Mouse (Mus musculus): ENCODE results near the gene Klf16. TPM values are rescaled to one million over a fixed set of nuclear protein-coding genes. Genes with fewer than 3 reads are reported as not detected.

The Klf16 gene
- total and polyA plus RNA-seq, 2 experiments from 2014 or later = 8.6 to 16.6 TPM

GRCm38 (mm10) chr10:80547539-80547938 is 29.6 kb downstream of the Klf16 start:
- H3K9ac ChIP-seq (replicated peaks; ENCODE audit: low read length) = no peak overlapping the region
- no peak overlapping the region for H3K27ac ChIP-seq
- no peaks in the 10 kb centered on the region for H3K9me3 ChIP-seq (ENCODE audit: low read length)
- no peaks in the 10 kb centered on the region for H3K4me1 ChIP-seq (ENCODE audit: insufficient read depth, low read length)
- ATAC-seq (no peak), DNase-seq (ENCODE audit: low spot score) (no peak)
- H3K4me2 ChIP-seq (ENCODE audit: low read depth, low read length) = no peak overlapping the region
- no peak for TF ChIP-seq CTCF (IDR thresholded peaks at IDR 0.05; ENCODE audit: low read depth)
- H3K36me3 ChIP-seq (ENCODE audit: insufficient read depth, low read length) = peaks cover 67% of the 10 kb centered on the region
- H3K4me3 ChIP-seq (ENCODE audit: low read length) = no peak overlapping the region
- 88% methylated on average over 15 of the region's 15 CpGs for WGBS
- H3K27me3 ChIP-seq (ENCODE audit: insufficient read depth, low read length) = no peaks in the 10 kb centered on the region

- Histone ChIP-seq H3K27ac (no peak overlapping the region), H3K9me3 (ENCODE audit: low read length) (no peaks in the 10 kb centered on the region), H3K27me3 (ENCODE audit: insufficient read depth, low read length) (no peaks in the 10 kb centered on the region), H3K4me1 (ENCODE audit: insufficient read depth, low read length) (no peaks in the 10 kb centered on the region), H3K4me3 (ENCODE audit: low read length) (no peak overlapping the region), H3K9ac (replicated peaks; ENCODE audit: low read length) (no peak overlapping the region), H3K36me3 (ENCODE audit: insufficient read depth, low read length) (peaks cover 72% of the 10 kb centered on the region), H3K4me2 (ENCODE audit: low read depth, low read length) (no peak overlapping the region)
- ATAC-seq (no peak), DNase-seq (ENCODE audit: low spot score) (no peak)
- 92% methylated on average over 4 of the region's 4 CpGs for WGBS
- no peak for TF ChIP-seq CTCF (IDR thresholded peaks at IDR 0.05; ENCODE audit: low read depth)
Observed at GRCm38 (mm10) chr10:80546945-80547344, 30.2 kb downstream of the Klf16 start.

GRCm38 (mm10) chr10:80545590-80545989 is 31.5 kb downstream of the Klf16 start:
- WGBS = 92% methylated on average over 8 of the region's 8 CpGs
- H3K4me3 ChIP-seq (ENCODE audit: low read length) = no peak overlapping the region
- no peak overlapping the region for H3K4me2 ChIP-seq (ENCODE audit: low read depth, low read length)
- no peaks in the 10 kb centered on the region for H3K9me3 ChIP-seq (ENCODE audit: low read length)
- no peak for TF ChIP-seq CTCF (IDR thresholded peaks at IDR 0.05; ENCODE audit: low read depth)
- no peak for DNase-seq (ENCODE audit: low spot score)
- H3K27me3 ChIP-seq (ENCODE audit: insufficient read depth, low read length) = no peaks in the 10 kb centered on the region
- H3K4me1 ChIP-seq (ENCODE audit: insufficient read depth, low read length) = no peaks in the 10 kb centered on the region
- no peak for ATAC-seq
- H3K36me3 ChIP-seq (ENCODE audit: insufficient read depth, low read length) = peaks cover 84% of the 10 kb centered on the region
- H3K27ac ChIP-seq = no peak overlapping the region
- no peak overlapping the region for H3K9ac ChIP-seq (replicated peaks; ENCODE audit: low read length)

- Histone ChIP-seq H3K9ac (replicated peaks; ENCODE audit: low read length) (no peak overlapping the region), H3K4me1 (ENCODE audit: insufficient read depth, low read length) (no peaks in the 10 kb centered on the region), H3K4me3 (ENCODE audit: low read length) (no peak overlapping the region), H3K9me3 (ENCODE audit: low read length) (no peaks in the 10 kb centered on the region), H3K27ac (no peak overlapping the region), H3K36me3 (ENCODE audit: insufficient read depth, low read length) (peaks cover 69% of the 10 kb centered on the region), H3K4me2 (ENCODE audit: low read depth, low read length) (no peak overlapping the region), H3K27me3 (ENCODE audit: insufficient read depth, low read length) (no peaks in the 10 kb centered on the region)
- no peak for TF ChIP-seq CTCF (IDR thresholded peaks at IDR 0.05; ENCODE audit: low read depth)
- DNase-seq (ENCODE audit: low spot score) (no peak), ATAC-seq (no peak)
- 95% methylated on average over 14 of the region's 14 CpGs for WGBS
Observed at GRCm38 (mm10) chr10:80543873-80544272, 33.2 kb downstream of the Klf16 start.

- no peak overlapping the region for H3K4me3 ChIP-seq (ENCODE audit: low read length)
- H3K9me3 ChIP-seq (ENCODE audit: low read length) = no peaks in the 10 kb centered on the region
- TF ChIP-seq CTCF (IDR thresholded peaks at IDR 0.05; ENCODE audit: low read depth) = no peak
- ATAC-seq (no peak), DNase-seq (ENCODE audit: low spot score) (no peak)
- WGBS = 48% methylated on average over 5 of the region's 5 CpGs
- H3K4me1 ChIP-seq (ENCODE audit: insufficient read depth, low read length) = no peaks in the 10 kb centered on the region
- H3K27ac ChIP-seq = no peak overlapping the region
- H3K9ac ChIP-seq (replicated peaks; ENCODE audit: low read length) = no peak overlapping the region
- H3K27me3 ChIP-seq (ENCODE audit: insufficient read depth, low read length) = peaks cover 12% of the 10 kb centered on the region; the same call in 1 of the 2 replicates
- peaks cover 36% of the 10 kb centered on the region for H3K36me3 ChIP-seq (ENCODE audit: insufficient read depth, low read length)
- no peak overlapping the region for H3K4me2 ChIP-seq (ENCODE audit: low read depth, low read length)
Observed at GRCm38 (mm10) chr10:80539493-80539892, 37.6 kb downstream of the Klf16 start.

GRCm38 (mm10) chr10:80538710-80539394 is 38.3 kb downstream of the Klf16 start, which contains the start of gene Atp8b3:
Gene Atp8b3 (minus strand): TSS chr10:80539124.
- H3K27me3 ChIP-seq (ENCODE audit: insufficient read depth, low read length) = peaks cover 12% of the 10 kb centered on the region; the same call in 1 of the 2 replicates
- ATAC-seq = peak; percentile 76
- TF ChIP-seq CTCF (IDR thresholded peaks at IDR 0.05; ENCODE audit: low read depth) = peak; percentile 39; the same call in 1 of the 2 replicates

GRCm38 (mm10) chr10:80538180-80538579 is 38.9 kb downstream of the Klf16 start:
- no peaks in the 10 kb centered on the region for H3K9me3 ChIP-seq (ENCODE audit: low read length)
- peaks cover 12% of the 10 kb centered on the region; the same call in 1 of the 2 replicates for H3K27me3 ChIP-seq (ENCODE audit: insufficient read depth, low read length)
- H3K4me1 ChIP-seq (ENCODE audit: insufficient read depth, low read length) = no peaks in the 10 kb centered on the region
- peaks cover 23% of the 10 kb centered on the region for H3K36me3 ChIP-seq (ENCODE audit: insufficient read depth, low read length)
- 64% methylated on average over 5 of the region's 5 CpGs for WGBS
- no peak overlapping the region for H3K27ac ChIP-seq
- no peak for DNase-seq (ENCODE audit: low spot score)
- no peak overlapping the region for H3K4me2 ChIP-seq (ENCODE audit: low read depth, low read length)
- no peak overlapping the region for H3K9ac ChIP-seq (replicated peaks; ENCODE audit: low read length)
- H3K4me3 ChIP-seq (ENCODE audit: low read length) = no peak overlapping the region
- no peak for TF ChIP-seq CTCF (IDR thresholded peaks at IDR 0.05; ENCODE audit: low read depth)
- ATAC-seq = no peak

More at GRCm38 (mm10) chr10:80538710-80539394, 38.3 kb downstream of the Klf16 start, which contains the start of gene Atp8b3:
- WGBS = 3% methylated on average over 30 of the region's 30 CpGs
- H3K9ac ChIP-seq (replicated peaks; ENCODE audit: low read length) = no peak within 1 kb of the TSS
- H3K4me3 ChIP-seq (ENCODE audit: low read length) = no peak within 1 kb of the TSS
- no peak within 1 kb of the TSS for H3K27ac ChIP-seq
- no peaks in the 10 kb centered on the region for H3K4me1 ChIP-seq (ENCODE audit: insufficient read depth, low read length)
- no peaks in the 10 kb centered on the region for H3K9me3 ChIP-seq (ENCODE audit: low read length)
- H3K4me2 ChIP-seq (ENCODE audit: low read depth, low read length) = peak within 1 kb of the TSS; percentile 36; the same call in 1 of the 2 replicates
- H3K36me3 ChIP-seq (ENCODE audit: insufficient read depth, low read length) = peaks cover 30% of the 10 kb centered on the region
- peak; percentile 62 for DNase-seq (ENCODE audit: low spot score)
